Mouse (Mus musculus): Measurements from ENCODE around the gene Gcnt1.

DNA sequence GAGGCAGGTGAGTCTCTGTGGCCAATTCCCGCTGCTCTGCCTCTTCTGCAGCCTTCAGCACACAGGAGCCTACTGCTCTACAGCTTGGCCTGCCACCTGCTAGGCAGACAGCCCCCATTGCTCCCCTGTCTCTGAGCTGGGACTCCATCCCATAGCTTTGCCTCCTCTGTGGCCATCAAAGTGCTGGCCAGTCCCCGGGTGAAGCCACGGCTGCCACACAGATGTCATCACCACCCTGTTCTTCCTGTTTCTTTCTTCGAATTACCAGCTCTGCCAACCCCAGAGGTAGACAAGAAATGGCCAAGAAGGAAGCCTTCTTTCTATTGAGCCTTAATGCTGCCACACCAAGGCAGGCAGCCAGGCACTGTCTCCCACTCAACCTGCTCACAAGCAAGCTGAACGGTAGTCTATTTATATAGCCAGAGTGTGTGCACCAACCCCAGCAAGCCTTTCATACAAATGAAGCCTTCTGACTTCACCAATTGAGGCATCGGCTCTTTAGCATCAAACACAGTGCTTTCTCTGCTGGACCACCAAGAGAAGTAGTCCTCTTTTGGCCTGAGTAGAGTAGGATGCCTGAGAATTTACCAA, 10.3 kb upstream of the Gcnt1 start:
- no peak for TF ChIP-seq TAL1 (IDR thresholded peaks at IDR 0.05; ENCODE audit: low read length)
- TF ChIP-seq GATA1 (IDR thresholded peaks at IDR 0.05; ENCODE audit: low read length), result no peak

Measured in erythroblast, embryonic 14.5 days (primary cell).